Mouse (Mus musculus) cerebellum, postnatal 36 days (tissue): ENCODE results near the gene Gm4131.
"Not testable (repeated sequence)": the region's sequence is repeated elsewhere in the genome, so short reads cannot be mapped to it uniquely, and the experiment has no call there.

ENCODE experiments used
- DNase-seq, 2 experiments: peaks; one replicate each; pipeline ENCODE4 v3.0.0; 2021 to 2022; ENCODE audit warnings: mixed read lengths in 2 of 2

Gene Gm4131

DNA sequence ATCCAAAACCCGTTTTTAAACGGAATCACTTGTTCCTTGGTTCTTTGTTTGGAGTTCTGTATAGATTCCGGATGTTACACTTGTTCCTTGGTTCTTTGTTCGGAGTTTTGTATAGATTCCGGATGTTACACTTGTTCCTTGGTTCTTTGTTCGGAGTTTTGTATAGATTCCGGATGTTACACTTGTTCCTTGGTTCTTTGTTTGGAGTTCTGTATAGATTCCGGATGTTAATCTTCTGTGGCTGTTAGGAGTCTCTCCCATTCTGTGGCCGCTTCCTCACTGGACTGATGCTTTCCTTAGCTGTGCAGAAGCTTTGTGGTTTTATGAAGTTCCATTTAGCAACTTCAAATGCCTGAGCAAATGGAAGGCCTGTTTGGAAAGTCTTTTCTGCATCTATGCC lies at the start of gene Gm4131:
TSS of gene Gm4131 (minus strand) at position 101 of the 400 bp plus-strand sequence.
- DNase-seq = not testable (repeated sequence)

DNA sequence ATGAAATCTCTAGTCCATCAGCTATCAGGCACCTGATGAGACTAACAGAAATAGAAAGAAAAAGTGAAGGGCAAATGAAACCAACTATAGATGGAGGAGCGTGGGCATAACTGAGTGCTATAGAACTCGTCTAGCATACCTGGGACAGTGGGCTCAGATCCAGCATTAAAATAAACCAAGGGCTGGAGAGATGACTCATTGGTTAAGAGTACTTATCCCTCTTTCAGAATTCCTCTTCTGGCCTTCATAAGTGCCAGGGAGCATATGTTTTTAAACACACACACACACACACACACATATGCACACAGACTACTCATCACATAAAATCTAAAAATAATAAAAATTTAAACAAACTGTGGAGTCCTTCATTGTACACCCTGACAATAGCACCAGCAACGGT lies 43.2 kb upstream of the Gm4131 start:
- DNase-seq = no peak

GRCm38 (mm10) chr14:62607791-62608196 lies 41.1 kb upstream of the Gm4131 start:
- peak; percentile 23 to 39 for DNase-seq

GRCm38 (mm10) chr14:62602869-62603268 lies 36.1 kb upstream of the Gm4131 start:
- no peak for DNase-seq

GRCm38 (mm10) chr14:62602271-62602670 lies 35.5 kb upstream of the Gm4131 start:
- no peak for DNase-seq

DNA sequence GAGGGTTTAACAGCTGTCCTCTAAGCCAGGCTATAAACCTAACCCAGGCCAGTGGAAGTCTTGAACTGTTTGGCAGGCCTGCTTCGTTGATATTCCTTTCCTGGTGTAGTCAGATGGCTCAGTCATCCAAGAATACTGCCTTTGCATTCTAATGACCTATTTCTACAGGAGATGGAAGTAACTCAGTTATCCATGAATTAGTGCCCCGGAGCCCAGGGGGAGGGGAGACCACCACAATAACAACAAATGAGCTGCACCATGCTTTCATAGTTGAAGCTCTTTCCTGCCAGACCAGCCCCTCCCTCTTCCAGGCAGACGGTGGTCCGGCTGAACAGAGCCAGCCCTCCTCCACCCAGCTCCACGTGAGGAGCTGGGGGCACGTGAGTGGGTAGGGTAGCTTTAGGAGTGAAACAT lies 33.4 kb upstream of the Gm4131 start:
- no peak for DNase-seq

GRCm38 (mm10) chr14:62585338-62585737 lies 18.6 kb upstream of the Gm4131 start:
- no peak for DNase-seq

DNA sequence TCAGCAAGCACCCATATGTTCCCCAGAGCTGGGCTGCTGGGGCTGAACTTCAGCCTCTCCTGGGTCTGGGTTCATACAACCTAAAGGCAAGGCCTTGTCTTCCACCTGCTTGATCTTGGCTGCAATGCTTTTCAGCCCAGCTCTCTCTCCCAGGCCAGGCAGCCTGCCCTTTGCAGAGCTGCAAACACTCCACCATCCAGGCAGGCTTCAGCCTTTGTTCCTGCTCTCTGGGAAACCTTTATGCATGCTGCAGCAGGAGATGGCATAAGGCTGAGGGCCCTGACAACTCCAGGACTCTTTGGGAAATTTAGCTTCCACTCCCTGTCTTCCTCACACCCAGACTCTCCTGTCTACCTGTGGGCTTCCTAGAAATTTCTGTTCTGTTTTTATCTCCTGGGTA lies 17.9 kb upstream of the Gm4131 start:
- DNase-seq = no peak

GRCm38 (mm10) chr14:62581768-62582167 lies 15.0 kb upstream of the Gm4131 start:
- DNase-seq = no peak

DNA sequence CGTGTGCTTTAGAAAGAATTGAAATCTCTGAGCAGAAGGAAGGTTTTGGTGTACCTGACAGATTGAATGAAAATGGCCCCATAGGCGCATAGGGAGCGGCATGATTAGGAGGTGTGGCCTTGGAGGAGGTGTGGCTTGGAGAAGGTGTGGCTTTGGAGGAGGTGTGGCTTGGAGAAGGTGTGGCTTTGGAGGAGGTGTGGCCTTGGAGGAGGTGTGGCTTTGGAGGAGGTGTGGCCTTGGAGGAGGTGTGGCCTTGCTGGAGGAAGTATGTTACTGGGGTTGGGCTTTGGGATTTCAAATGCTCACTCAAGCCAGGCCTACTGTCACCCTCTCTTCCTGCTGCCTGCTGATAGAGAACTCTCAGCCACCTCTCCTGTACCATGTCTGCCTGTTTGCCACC lies 14.2 kb upstream of the Gm4131 start:
- DNase-seq = no peak

DNA sequence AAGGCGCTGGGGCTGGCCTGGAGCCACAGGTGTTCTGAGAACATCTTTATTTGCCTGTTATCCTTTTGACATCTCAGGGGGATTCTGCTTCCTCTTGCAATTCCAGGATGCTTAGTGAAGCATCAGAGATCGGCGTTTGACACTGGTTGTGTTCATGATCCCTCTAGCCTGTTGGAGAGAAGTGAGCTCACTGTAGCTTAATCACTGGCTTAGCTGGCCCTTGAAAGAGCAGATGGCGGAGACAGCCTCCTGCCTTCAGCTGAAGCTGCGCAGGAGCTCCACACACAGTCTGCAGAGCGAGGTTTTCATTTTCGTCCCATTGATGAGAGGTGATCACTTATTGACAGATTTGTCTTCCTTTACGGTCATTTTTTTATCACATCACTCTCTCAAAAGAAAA lies 9.1 kb upstream of the Gm4131 start:
- peak; percentile 24 to 28 for DNase-seq

DNA sequence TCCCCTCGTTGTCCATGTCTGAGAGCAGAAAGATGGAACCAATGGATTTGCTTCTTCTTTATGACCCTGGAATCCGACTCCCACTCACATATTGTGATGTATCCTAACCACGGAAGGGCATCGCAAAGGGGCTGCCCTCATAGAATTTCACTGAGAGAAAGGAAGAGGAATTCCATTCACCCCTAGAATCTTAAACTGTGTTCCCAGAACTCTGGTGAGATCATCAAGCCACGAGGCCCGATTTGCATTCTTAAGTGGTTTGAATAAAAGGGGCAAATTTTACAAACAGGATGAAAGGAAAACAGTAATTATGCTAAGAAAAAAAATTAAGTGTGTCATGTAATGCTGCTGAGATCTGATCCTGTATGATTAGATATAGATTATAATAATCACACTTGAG lies 8.2 kb upstream of the Gm4131 start:
- no peak for DNase-seq

DNA sequence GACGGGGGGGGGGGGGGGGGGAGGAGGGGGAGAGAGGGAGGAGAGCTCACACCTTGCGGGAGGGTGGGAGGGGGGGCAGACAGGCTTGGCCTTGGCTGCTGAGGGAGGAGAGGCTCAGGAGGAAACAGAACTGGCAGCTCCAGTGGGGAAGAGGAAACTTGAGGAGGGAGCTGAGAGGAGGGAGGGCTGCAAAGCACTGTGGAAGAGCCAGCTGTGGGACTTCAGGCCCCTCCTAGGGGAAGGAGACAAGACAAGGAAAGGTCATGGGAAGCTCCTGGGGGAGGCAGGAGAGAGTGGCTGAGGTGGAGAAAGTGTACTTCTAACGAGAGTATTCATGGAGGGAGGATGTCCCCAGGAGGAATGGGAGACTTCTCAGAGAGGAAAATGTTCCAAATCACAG lies 6.7 kb upstream of the Gm4131 start:
- no peak for DNase-seq

GRCm38 (mm10) chr14:62570299-62570698 lies 3.6 kb upstream of the Gm4131 start:
- DNase-seq = no peak

- no peak for DNase-seq
These were observed 2.7 kb upstream of the Gm4131 start for GRCm38 (mm10) chr14:62569463-62569862.

- no peak for DNase-seq
These were observed 3.0 kb downstream of the Gm4131 start for GRCm38 (mm10) chr14:62563679-62564078.

GRCm38 (mm10) chr14:62561875-62562748 lies 4.6 kb downstream of the Gm4131 start:
- no peak for DNase-seq

DNA sequence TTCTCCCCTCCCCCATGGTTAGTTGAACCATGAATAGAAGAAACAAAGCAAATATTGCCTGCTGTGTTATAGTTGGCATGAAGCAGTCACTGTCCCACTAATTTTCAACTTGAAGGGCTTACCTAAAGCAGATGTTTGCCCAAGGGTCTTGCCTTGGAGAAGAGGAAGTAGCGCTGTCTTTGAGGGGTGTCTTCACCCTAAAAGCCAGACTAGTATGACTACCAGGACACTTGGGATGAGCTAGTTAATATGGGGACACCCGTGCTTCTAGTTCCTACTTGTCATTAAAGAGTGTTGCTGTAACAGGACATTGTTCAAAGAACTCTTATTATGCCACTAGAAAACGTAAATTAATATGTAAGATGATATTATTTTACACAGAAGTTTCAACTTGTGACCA lies 9.6 kb downstream of the Gm4131 start:
- no peak for DNase-seq

DNA sequence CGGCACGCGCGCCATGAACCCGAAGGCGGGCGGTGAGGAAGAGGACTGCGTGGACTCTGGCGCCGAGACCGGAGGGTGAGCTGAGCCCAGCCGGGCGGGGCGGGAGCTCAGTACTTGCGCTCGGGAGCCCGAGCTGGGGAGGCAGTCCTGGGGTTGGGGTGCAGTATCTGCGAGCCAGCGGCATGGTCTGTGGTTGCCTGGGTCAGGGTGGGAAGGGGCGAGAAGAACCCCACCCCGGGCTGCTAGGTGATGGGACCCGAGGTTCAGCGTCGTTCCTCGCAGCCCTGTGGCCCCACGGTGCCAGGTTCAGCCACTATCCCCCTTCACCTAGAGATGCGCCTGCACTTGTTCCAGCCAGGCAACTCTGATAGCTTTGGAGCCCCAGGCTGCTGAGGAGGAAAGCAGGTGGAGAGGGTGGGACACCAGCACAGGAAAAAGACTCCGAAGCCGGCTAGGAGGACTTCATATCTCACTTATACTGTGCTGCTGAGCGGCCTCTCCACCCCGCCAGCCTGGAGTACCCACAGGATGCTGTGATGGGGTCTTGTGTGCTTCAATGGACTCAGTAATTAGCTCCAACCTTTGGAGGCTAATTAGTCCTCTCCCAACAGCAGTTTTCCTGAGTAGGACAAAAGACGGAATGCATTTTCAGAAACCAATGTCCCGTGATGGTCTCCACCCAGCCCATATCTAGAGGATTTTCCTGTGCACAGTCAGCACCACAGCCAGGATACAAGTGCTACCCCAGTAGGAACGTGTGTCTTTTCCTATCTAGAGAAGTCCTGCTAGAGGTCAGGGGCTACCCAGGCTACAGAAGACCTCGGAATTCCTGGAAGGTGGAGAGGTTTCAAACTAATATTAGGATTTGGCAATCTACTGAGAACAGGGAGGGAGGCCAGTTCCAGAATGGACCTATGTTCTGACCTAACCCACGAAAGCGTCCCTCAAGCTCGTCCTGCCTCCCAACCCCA lies 10.6 kb downstream of the Gm4131 start:
- DNase-seq = no peak

GRCm38 (mm10) chr14:62555309-62555829 lies 11.4 kb downstream of the Gm4131 start, which contains the start of gene Fam124a:
Gene Fam124a (plus strand): TSS chr14:62555737.
- peak; percentile 72 to 81 for DNase-seq

DNA sequence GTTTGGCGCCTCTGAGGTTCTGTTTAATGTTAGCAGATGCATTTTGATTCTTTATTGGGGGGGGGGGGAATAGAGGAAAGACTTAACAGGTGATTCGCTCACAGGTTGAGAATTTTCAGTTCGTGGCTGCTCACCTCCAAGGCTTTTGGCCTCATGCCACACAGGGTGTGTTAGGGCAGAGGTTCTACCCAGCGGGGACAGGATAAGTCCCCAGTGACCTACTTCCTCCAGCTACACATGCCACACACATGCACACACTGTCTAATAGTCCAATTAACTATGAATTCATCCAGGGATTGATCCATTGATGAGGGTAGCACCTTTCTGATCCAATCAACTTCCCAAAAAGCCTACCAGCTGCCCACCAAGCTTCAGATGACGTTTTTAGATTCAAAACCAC lies 12.9 kb downstream of the Gm4131 start:
- DNase-seq = no peak

DNA sequence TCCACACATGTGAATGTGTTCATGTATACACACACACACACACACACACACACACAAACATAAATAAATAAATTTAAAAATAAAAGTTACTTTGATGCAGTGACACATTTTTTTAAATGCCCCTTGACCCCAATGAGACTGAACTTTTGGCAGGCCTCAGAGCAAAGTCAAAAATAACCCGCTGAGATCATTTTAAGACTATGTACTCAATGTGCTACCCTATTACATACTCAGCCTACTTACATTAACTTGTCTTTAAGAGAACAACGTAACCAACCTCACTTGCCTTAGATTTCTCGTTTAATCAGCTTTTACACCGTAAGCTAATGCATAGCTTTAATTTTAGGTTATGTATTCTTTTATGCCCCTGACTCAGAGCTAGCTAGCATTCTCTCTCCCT lies 13.9 kb downstream of the Gm4131 start:
- no peak for DNase-seq

DNA sequence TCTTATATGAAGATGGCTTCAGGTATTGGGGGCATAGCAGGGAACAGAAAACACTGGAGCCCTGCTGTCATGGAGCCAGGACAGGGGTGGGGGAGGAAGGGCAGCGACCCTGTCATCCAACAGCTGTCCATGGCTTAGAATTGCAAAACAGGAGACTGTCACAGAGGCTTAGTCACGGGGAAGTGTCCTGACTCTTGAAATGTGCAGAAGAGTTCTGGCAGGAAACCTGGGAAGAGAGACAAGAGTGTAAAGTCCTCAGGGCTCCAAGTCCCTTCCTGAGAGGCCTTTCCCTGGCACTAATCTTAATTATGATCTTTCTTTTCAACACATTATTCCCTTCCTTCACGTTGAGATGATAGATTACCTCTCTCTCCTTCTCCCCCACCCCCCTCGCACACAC lies 16.6 kb downstream of the Gm4131 start:
- DNase-seq = no peak
